Mouse (Mus musculus): ENCODE results near the gene Hmgb1.

Hmgb1 gene

GRCm38 (mm10) chr5:149185806-149186205 is 1.5 kb upstream of the Hmgb1 start:
- in situ Hi-C loops (cut with MboI, MseI): no loop called here

DNA sequence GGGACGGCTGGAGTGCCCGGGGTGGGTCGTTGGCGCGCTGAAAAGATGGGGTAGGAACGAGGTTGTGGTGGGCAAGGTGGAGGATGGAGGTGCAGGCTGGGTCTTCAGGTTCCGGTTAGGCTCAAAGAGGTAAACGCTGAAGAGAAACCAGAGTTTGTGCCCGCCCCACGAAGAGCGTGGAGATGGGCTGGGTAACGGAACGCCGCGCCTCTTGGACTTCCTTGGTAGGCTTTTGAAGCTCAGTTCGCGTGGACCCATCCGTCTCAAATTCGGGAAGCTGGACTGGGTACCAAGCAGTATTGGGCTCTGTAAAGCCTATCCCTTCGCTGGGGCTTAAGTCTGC is 526 bp upstream of the Hmgb1 start:
- in situ Hi-C loops (cut with MboI, MseI): loop anchor here (5.0 kb wide), 1 partner anchor 133 kb away; no protein-coding TSS in a partner anchor

DNA sequence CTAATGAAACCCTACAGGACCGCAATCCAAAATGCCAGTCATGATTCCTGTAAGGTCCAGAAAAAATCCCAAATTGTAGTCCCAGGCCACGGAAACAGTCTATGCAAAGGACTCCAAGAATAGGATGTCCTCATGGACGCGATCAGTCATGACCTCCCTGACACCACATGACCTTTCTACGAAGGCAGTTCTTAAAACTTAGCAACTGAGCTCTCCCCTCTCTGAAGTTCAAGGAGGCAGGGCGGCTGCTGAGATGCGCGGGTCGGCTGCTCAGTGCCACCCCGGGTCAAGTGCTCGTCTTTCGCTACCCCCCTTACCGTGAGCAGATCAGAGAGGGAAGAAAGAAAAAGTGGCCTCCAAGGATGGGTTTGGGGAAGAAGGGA is 577 bp downstream of the Hmgb1 start:
- in situ Hi-C loops (cut with MboI, MseI): loop anchor here (5.0 kb wide), 1 partner anchor 131 kb away; no protein-coding TSS in a partner anchor

GRCm38 (mm10) chr5:149183122-149183521 is 1.2 kb downstream of the Hmgb1 start:
- in situ Hi-C loops (cut with MboI, MseI): loop anchor here (5.0 kb wide), 1 partner anchor 131 kb away; no protein-coding TSS in a partner anchor

- in situ Hi-C loops (cut with MboI, MseI): loop anchor here (5.0 kb wide), 1 partner anchor 130 kb away; no protein-coding TSS in a partner anchor
Observed at GRCm38 (mm10) chr5:149182186-149182870, 2.0 kb downstream of the Hmgb1 start.

DNA sequence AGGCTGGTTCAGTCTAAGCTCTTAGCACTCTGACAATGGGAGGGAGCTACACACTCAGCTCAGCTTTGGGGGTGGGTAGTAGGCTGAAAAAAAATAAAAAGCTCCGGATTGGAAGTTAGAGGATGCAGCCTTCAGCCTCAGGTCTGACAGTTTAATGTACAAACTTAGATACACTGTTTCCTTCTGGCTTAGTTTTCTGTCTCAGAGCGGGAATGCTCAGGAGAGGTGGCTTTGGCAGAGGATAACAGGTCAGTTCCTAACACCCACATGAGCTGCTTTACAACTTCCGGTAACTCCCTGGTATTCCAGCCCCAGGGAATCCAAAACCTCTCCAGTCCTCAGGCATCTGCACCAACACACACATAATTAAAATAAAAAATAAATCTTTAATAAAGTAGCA is 4.5 kb downstream of the Hmgb1 start:
- in situ Hi-C loops (cut with MboI, MseI): loop anchor here (5.0 kb wide), 1 partner anchor 128 kb away; no protein-coding TSS in a partner anchor

DNA sequence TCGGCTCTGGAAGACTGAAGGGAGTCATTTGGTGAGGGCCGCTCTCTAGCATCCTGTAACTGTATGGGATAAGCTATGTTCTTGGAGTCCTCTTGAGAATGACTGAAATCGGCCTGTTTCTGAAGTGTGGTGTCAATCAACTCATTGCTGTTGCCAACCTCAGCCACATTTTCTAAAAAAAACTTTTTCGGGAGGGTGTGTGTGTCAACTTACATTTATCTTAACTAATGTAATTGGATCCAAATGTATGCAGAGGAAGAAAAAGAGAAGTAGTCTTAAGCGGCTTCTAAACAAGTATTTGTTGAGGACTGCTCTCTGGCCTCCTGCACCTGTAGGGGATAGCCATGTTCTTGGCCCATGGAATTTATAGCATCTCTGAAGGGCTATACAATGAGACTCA is 6.2 kb downstream of the Hmgb1 start:
- in situ Hi-C loops (cut with MboI, MseI): no loop called here

- in situ Hi-C loops (cut with MboI, MseI): no loop called here
Observed at GRCm38 (mm10) chr5:149175736-149176135, 8.6 kb downstream of the Hmgb1 start.

DNA sequence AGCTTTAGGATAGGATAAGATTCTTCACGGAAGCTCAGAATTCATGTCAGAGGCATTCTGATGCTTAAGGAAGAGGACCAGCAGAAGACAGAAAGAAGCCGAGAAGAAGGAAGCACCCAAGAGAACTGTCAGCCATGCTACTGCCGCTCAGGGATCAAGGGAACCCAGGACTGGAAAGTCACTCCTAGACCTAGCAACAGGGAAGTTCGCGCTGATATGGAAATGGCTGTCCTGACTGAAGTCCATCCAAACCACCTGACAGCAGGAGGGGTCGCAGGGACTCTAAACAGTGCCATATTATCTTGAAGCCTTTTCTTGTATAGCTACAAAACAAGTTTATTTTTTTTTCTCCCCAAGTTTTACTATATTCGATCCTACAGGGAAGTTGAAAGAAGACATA is 9.8 kb downstream of the Hmgb1 start:
- in situ Hi-C loops (cut with MboI, MseI): no loop called here

GRCm38 (mm10) chr5:149172246-149172645 is 12.0 kb downstream of the Hmgb1 start:
- in situ Hi-C loops (cut with MboI, MseI): no loop called here

GRCm38 (mm10) chr5:149170841-149171588 is 13.3 kb downstream of the Hmgb1 start:
- in situ Hi-C loops (cut with MboI, MseI): no loop called here

- in situ Hi-C loops (cut with MboI, MseI): no loop called here
Observed at GRCm38 (mm10) chr5:149168816-149169215, 15.5 kb downstream of the Hmgb1 start.

DNA sequence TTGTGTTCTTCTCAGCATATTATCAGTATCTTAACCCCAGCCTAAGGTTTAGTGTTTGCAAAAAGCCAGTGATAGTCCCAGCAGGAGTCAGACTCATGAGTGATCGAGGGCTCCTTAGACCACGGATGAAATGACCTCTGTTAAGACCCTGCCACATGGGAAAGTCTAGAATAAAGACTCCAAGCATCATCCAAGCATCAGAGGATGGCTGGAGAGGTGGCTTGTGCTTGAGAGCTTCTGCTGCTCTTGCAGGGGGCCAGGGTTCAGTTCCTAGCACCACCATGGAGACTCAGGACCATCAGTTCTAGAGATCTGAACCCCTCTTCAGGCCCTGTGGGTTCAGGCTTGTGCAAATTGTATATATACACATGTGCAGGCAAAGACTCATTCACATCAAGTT is 16.2 kb downstream of the Hmgb1 start:
- in situ Hi-C loops (cut with MboI, MseI): no loop called here

GRCm38 (mm10) chr5:149166011-149166410 is 18.3 kb downstream of the Hmgb1 start:
- in situ Hi-C loops (cut with MboI, MseI): no loop called here

DNA sequence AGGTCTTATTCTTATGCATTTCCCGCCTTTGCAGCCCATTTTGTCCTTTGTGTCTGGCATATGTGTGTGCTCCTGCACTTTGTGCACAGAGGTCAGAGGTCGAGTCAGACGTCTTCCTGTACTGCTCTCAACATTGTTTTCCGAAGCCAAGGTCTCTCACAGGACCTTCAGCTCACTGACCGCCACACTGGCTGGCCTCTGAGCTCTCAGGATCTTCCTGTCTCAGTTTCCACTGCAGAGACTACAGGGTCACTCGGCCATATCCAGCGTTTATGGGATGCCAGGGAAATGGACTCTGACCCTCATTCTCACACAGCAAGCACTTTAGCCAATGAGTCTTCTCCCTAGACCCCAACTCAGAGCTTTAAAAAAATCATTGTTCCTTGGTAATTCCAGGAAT is 19.4 kb downstream of the Hmgb1 start:
- in situ Hi-C loops (cut with MboI, MseI): no loop called here

DNA sequence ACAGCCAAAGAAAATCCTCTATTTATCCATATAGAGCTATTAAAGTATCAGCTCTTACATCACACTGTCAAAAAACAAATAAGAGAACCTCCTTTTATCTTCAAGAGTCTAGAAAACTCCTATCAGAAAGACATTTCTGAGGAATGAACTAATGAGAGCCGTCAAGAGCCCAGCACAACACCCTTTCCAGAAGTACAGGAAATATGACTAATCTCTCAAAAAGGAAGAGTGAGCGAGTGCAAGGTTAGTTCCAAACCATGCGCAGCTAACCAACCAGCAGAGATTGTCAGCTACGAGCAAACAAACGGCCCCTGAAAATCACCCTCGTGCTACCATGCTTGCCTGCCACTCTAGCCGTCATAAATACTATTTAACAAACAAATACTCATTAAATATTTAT is 21.4 kb downstream of the Hmgb1 start:
- in situ Hi-C loops (cut with MboI, MseI): no loop called here

- in situ Hi-C loops (cut with MboI, MseI): no loop called here
Observed at GRCm38 (mm10) chr5:149160469-149160868, 23.8 kb downstream of the Hmgb1 start.

- in situ Hi-C loops (cut with MboI, MseI): no loop called here
Observed at GRCm38 (mm10) chr5:149159021-149159420, 25.3 kb downstream of the Hmgb1 start.

- in situ Hi-C loops (cut with MboI, MseI): no loop called here
Observed at GRCm38 (mm10) chr5:149156886-149157563, 27.3 kb downstream of the Hmgb1 start.

DNA sequence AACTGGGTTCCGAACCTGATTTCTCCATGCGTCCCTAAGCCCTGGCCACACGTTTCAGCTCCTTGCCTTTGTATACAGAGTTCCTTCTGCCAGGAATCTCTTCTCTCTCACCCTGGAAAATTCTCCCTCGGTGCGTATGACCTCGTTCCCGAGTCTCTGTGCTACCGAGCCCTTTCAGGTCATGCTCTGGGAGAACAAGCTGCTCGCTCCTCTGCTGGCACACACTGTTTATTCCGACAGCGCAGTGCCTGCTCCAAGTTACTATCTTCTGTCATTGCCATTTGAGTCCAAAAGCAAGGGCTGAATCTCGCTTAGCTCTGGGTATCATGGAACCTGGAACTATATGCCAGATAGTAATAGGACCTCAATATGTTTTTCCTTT is 31.5 kb downstream of the Hmgb1 start:
- in situ Hi-C loops (cut with MboI, MseI): no loop called here

DNA sequence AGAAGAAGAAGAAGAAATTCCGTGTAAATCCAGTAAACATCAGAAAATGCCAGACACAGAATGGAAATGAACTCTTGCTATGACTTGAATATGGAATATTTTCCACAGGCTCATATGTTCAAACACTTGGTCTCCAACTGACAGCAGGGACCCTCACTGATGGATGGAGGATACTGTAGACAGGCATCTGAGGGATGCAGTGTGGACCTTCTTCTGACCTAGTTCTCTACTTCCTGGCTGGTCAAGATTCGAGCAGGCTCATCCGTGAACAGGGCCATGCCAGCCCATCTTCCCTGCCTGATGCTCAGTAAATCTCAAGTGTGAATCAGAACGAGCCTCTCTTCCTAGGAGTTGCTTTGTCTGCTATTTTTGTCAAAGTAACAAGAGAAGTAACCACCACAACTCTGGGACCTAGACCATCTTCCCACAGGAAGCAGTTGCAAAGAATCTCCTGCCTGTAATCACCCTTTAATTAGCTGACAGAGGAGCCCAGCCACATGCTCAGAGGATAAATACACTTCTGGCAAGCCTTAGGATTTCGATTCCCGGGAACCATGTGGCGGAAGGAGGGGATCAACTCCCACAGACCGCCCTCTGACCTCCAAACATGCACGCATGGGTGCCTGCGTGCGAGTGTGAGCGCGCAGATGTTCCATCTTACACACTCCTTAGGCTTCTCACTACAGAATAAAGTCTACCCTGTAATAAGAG is 32.1 kb downstream of the Hmgb1 start:
- in situ Hi-C loops (cut with MboI, MseI): no loop called here

GRCm38 (mm10) chr5:149150882-149151281 is 33.4 kb downstream of the Hmgb1 start:
- in situ Hi-C loops (cut with MboI, MseI): no loop called here
